Mouse (Mus musculus): ENCODE data around the gene Tmem30c. TPM values are rescaled to one million over a fixed set of nuclear protein-coding genes. Genes with fewer than 3 reads are reported as not detected.

Gene Tmem30c
- not detected in 2 replicates for polyA plus RNA-seq (2012; rRNA removed)

- TF ChIP-seq CTCF (IDR thresholded peaks at IDR 0.05; ENCODE audit: borderline replicate concordance, control insufficient read depth, extremely low read depth, insufficient read depth, low read length, poor library complexity) (no peak), POLR2A (IDR thresholded peaks at IDR 0.05; ENCODE audit: control insufficient read depth, extremely low read depth, insufficient read depth, low read length, poor library complexity) (no peak)
- WGBS = 91% methylated on average over 2 of the region's 2 CpGs
- H3K4me1 ChIP-seq (replicated peaks; ENCODE audit: control insufficient read depth, insufficient read depth, low read length) = no peaks in the 10 kb centered on the region
- no peak for DNase-seq
- no peak within 1 kb of the TSS for H3K27ac ChIP-seq (ENCODE audit: control insufficient read depth, insufficient read depth, low read length)
- H3K4me3 ChIP-seq (ENCODE audit: control insufficient read depth, insufficient read depth, low read length) = no peak within 1 kb of the TSS
- no peaks in the 10 kb centered on the region for H3K36me3 ChIP-seq (ENCODE audit: control insufficient read depth, insufficient read depth, low read length)
- H3K27me3 ChIP-seq (ENCODE audit: control insufficient read depth, insufficient read depth, low read length) = no peaks in the 10 kb centered on the region
These were observed at the start of gene Tmem30c for GRCm38 (mm10) chr16:57292765-57293164. Tmem30c (minus strand) TSS chr16:57292865.

GRCm38 (mm10) chr16:57340613-57340898 is 47.9 kb upstream of the Tmem30c start:
- no peak overlapping the region for H3K4me3 ChIP-seq (ENCODE audit: control insufficient read depth, insufficient read depth, low read length)
- H3K36me3 ChIP-seq (ENCODE audit: control insufficient read depth, insufficient read depth, low read length) = no peaks in the 10 kb centered on the region
- WGBS = 84% methylated on average over 5 of the region's 5 CpGs
- H3K4me1 ChIP-seq (replicated peaks; ENCODE audit: control insufficient read depth, insufficient read depth, low read length) = no peaks in the 10 kb centered on the region; the same call in 1 of the 2 replicates
- no peak for TF ChIP-seq POLR2A (IDR thresholded peaks at IDR 0.05; ENCODE audit: control insufficient read depth, extremely low read depth, insufficient read depth, low read length, poor library complexity)
- TF ChIP-seq CTCF (IDR thresholded peaks at IDR 0.05; ENCODE audit: borderline replicate concordance, control insufficient read depth, extremely low read depth, insufficient read depth, low read length, poor library complexity) = no peak
- DNase-seq = no peak
- H3K27ac ChIP-seq (ENCODE audit: control insufficient read depth, insufficient read depth, low read length) = no peak overlapping the region
- H3K27me3 ChIP-seq (ENCODE audit: control insufficient read depth, insufficient read depth, low read length) = no peaks in the 10 kb centered on the region

DNA sequence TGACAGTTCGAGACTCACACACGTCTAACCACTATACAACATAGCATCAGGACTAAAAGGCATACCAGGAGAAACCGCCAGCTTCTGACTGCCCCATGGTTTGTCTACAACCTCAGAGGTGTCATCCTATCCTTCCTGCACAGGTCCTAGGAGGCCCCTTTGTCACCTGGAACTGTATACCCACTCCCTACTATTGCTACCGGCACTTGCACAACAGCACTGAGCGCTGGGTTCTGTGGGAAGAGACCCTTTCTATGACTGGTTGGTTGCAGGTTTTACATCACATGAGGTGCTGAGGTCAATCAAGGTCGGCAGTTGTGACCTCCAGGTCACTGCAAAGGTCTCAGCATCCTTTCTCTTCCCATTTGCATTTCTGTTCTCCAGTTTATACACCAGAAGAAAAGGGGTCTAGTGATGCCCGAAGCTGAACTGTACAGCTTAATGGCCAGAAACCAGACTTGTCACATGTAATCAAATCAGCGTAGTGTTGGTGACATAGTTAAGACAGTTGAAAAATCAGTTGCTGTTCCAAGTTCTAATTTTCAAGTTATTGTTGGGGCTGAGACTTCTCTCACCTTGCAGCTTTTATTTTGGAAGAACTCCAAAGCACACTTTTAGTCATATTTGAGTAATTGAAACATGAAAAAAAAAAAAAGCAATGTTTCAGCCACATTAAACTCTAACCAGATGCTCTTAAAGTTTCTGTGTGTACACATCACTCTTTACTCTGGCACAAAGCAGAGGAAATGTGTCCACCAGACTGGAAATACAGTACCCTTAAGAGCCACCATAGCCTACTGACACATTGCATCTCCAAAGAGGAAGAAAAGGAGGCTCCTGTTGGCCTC is 47.3 kb upstream of the Tmem30c start:
- H3K4me1 ChIP-seq (replicated peaks; ENCODE audit: control insufficient read depth, insufficient read depth, low read length) = no peaks in the 10 kb centered on the region; the same call in 1 of the 2 replicates
- WGBS = 94% methylated on average over 8 of the region's 8 CpGs
- H3K4me3 ChIP-seq (ENCODE audit: control insufficient read depth, insufficient read depth, low read length) = no peak overlapping the region
- H3K27me3 ChIP-seq (ENCODE audit: control insufficient read depth, insufficient read depth, low read length) = no peaks in the 10 kb centered on the region
- no peak for TF ChIP-seq CTCF (IDR thresholded peaks at IDR 0.05; ENCODE audit: borderline replicate concordance, control insufficient read depth, extremely low read depth, insufficient read depth, low read length, poor library complexity)
- no peak for TF ChIP-seq POLR2A (IDR thresholded peaks at IDR 0.05; ENCODE audit: control insufficient read depth, extremely low read depth, insufficient read depth, low read length, poor library complexity)
- no peaks in the 10 kb centered on the region for H3K36me3 ChIP-seq (ENCODE audit: control insufficient read depth, insufficient read depth, low read length)
- DNase-seq = no peak
- no peak overlapping the region for H3K27ac ChIP-seq (ENCODE audit: control insufficient read depth, insufficient read depth, low read length)

DNA sequence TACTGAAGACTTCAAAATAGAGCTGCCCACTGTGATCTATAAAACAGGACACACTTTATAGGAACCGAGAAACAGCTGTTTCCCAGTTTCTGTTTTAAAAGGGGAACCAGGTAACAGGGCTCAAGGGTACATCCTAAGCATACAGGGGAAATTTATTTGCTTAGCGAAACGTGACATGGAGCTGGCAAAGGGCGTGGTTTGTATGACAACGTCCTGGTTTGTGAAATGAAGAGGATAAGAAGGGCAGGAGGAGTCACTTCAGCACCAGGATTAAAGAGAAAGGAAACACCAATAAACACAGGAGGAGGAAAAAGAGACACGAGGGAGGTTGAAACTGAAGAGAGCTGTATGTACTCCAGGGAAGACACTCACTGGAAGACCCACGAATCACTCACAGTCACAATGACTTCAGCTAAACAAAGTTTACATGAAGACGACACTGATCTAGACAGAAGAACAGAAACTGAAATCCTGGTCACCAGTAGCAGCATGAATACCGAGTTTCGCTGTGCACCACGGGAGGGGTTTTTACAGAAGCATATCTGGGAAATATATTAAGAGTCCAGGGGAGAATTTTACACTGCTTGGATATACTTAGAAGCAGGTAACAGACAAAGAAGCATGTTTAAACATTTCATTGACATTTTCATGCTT is 44.2 kb upstream of the Tmem30c start:
- H3K4me3 ChIP-seq (ENCODE audit: control insufficient read depth, insufficient read depth, low read length) = no peak overlapping the region

DNA sequence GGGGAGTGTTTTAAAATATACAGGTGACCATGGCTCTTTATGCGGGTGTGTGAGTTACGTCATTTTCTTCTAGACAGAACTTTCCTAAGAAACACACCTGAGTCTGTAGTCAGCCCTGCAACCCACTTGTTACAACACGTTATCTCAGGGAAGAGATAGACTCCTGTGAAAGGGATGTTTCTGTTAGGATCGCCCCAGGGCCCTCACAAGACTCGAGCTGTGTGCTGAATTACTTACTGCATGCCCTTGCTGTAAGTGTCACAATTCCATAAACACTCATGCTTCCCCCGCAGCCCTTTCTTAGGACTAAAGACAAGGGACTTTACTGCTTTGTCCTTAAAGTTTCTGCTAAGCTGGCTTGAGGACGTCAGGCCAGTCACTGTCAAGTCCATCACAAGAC is 39.6 kb upstream of the Tmem30c start:
- H3K27ac ChIP-seq (ENCODE audit: control insufficient read depth, insufficient read depth, low read length) = no peak overlapping the region
- WGBS = 90% methylated on average over 7 of the region's 7 CpGs
- H3K36me3 ChIP-seq (ENCODE audit: control insufficient read depth, insufficient read depth, low read length) = no peaks in the 10 kb centered on the region
- H3K27me3 ChIP-seq (ENCODE audit: control insufficient read depth, insufficient read depth, low read length) = no peaks in the 10 kb centered on the region
- peaks cover 2% of the 10 kb centered on the region; the same call in 1 of the 2 replicates for H3K4me1 ChIP-seq (replicated peaks; ENCODE audit: control insufficient read depth, insufficient read depth, low read length)
- no peak for DNase-seq
- TF ChIP-seq POLR2A (IDR thresholded peaks at IDR 0.05; ENCODE audit: control insufficient read depth, extremely low read depth, insufficient read depth, low read length, poor library complexity) (no peak), CTCF (IDR thresholded peaks at IDR 0.05; ENCODE audit: borderline replicate concordance, control insufficient read depth, extremely low read depth, insufficient read depth, low read length, poor library complexity) (no peak)
- H3K4me3 ChIP-seq (ENCODE audit: control insufficient read depth, insufficient read depth, low read length) = no peak overlapping the region

More for the DNA sequence above, 44.2 kb upstream of the Tmem30c start:
- H3K4me1 ChIP-seq (replicated peaks; ENCODE audit: control insufficient read depth, insufficient read depth, low read length) = no peaks in the 10 kb centered on the region; the same call in 1 of the 2 replicates
- no peak overlapping the region for H3K27ac ChIP-seq (ENCODE audit: control insufficient read depth, insufficient read depth, low read length)
- H3K36me3 ChIP-seq (ENCODE audit: control insufficient read depth, insufficient read depth, low read length) = no peaks in the 10 kb centered on the region
- TF ChIP-seq POLR2A (IDR thresholded peaks at IDR 0.05; ENCODE audit: control insufficient read depth, extremely low read depth, insufficient read depth, low read length, poor library complexity) (no peak), CTCF (IDR thresholded peaks at IDR 0.05; ENCODE audit: borderline replicate concordance, control insufficient read depth, extremely low read depth, insufficient read depth, low read length, poor library complexity) (no peak)
- no peaks in the 10 kb centered on the region for H3K27me3 ChIP-seq (ENCODE audit: control insufficient read depth, insufficient read depth, low read length)
- 12% methylated on average over 11 of the region's 11 CpGs for WGBS
- DNase-seq = peak; percentile 13

- TF ChIP-seq CTCF (IDR thresholded peaks at IDR 0.05; ENCODE audit: borderline replicate concordance, control insufficient read depth, extremely low read depth, insufficient read depth, low read length, poor library complexity) (no peak), POLR2A (IDR thresholded peaks at IDR 0.05; ENCODE audit: control insufficient read depth, extremely low read depth, insufficient read depth, low read length, poor library complexity) (no peak)
- Histone ChIP-seq H3K4me1 (replicated peaks; ENCODE audit: control insufficient read depth, insufficient read depth, low read length) (peaks cover 2% of the 10 kb centered on the region; the same call in 1 of the 2 replicates), H3K27me3 (ENCODE audit: control insufficient read depth, insufficient read depth, low read length) (no peaks in the 10 kb centered on the region), H3K36me3 (ENCODE audit: control insufficient read depth, insufficient read depth, low read length) (no peaks in the 10 kb centered on the region), H3K4me3 (ENCODE audit: control insufficient read depth, insufficient read depth, low read length) (no peak overlapping the region), H3K27ac (ENCODE audit: control insufficient read depth, insufficient read depth, low read length) (no peak overlapping the region)
- DNase-seq = no peak
- 93% methylated on average over 2 of the region's 2 CpGs for WGBS
These were observed 37.4 kb upstream of the Tmem30c start for GRCm38 (mm10) chr16:57330111-57330510.
